In genomic region chr1:64118285-64119170, GRCm38 (mm10) we compare ENCODE assay signal across 8 mouse cellular contexts. TPM values are rescaled to one million over a fixed set of nuclear protein-coding genes. Genes with fewer than 3 reads are reported as not detected.
DNase-seq lines count a peak whose midpoint lies in the region; ATAC-seq and TF ChIP-seq lines count a peak whose summit lies in the region.

No protein-coding gene starts in this region.

- H3ac ChIP-seq in C2C12 (ENCODE audit: control insufficient read depth, insufficient read length, low read depth): no peak overlapping the region

- DNase-seq in adrenal gland, postnatal 14 days: peak; percentile 9
- no peak for DNase-seq in adrenal gland, adult 8-10 months
- DNase-seq in yolk sac, embryonic 10.5 days (ENCODE audit: low spot score): peak; percentile 58
- DNase-seq in right cerebral cortex, adult 18-20 months: no peak

- 23% methylated on average over 6 of the region's 6 CpGs for WGBS in forebrain, embryonic 16.5 days
- 28% methylated on average over 6 of the region's 6 CpGs for WGBS in intestine, embryonic 16.5 days
- 28% methylated on average over 6 of the region's 6 CpGs for WGBS in lung, embryonic 15.5 days

- H3K4me2 ChIP-seq in forebrain, embryonic 16.5 days (ENCODE audit: low read length): peak overlapping the region; percentile 67
- H3K4me2 ChIP-seq in intestine, embryonic 16.5 days (ENCODE audit: low read depth, low read length): peak overlapping the region; percentile 77
- H3K4me2 ChIP-seq in lung, embryonic 15.5 days: peak overlapping the region; percentile 68

- H3K4me3 ChIP-seq in C2C12 (ENCODE audit: insufficient read depth, poor library complexity, severe bottlenecking): peak overlapping the region; percentile 63
- peak overlapping the region; percentile 90 for H3K4me3 ChIP-seq in forebrain, embryonic 16.5 days (replicated peaks; ENCODE audit: low read length)
- H3K4me3 ChIP-seq in intestine, embryonic 16.5 days (ENCODE audit: low read length): peak overlapping the region; percentile 83
- H3K4me3 ChIP-seq in lung, embryonic 15.5 days: peak overlapping the region; percentile 85

- H3K9me3 ChIP-seq in forebrain, embryonic 16.5 days (ENCODE audit: control insufficient read depth, low read length): no peaks in the 10 kb centered on the region
- no peaks in the 10 kb centered on the region for H3K9me3 ChIP-seq in intestine, embryonic 16.5 days (ENCODE audit: control insufficient read depth, low read length)
- H3K9me3 ChIP-seq in lung, embryonic 15.5 days: no peaks in the 10 kb centered on the region

- no peaks in the 10 kb centered on the region for H3K27me3 ChIP-seq in C2C12 (ENCODE audit: control insufficient read depth, insufficient read depth, insufficient read length)
- H3K27me3 ChIP-seq in forebrain, embryonic 16.5 days (replicated peaks; ENCODE audit: control insufficient read depth, insufficient read depth, low read length): no peaks in the 10 kb centered on the region
- no peaks in the 10 kb centered on the region for H3K27me3 ChIP-seq in intestine, embryonic 16.5 days (replicated peaks; ENCODE audit: control insufficient read depth, insufficient read depth, low read length)
- no peaks in the 10 kb centered on the region for H3K27me3 ChIP-seq in lung, embryonic 15.5 days

- H3K4me1 ChIP-seq in forebrain, embryonic 16.5 days (replicated peaks; ENCODE audit: control insufficient read depth, insufficient read depth, low read length): peaks cover 41% of the 10 kb centered on the region
- peaks cover 22% of the 10 kb centered on the region for H3K4me1 ChIP-seq in intestine, embryonic 16.5 days (ENCODE audit: control insufficient read depth, insufficient read depth, low read length)
- peaks cover 36% of the 10 kb centered on the region for H3K4me1 ChIP-seq in lung, embryonic 15.5 days

- H3K79me2 ChIP-seq in C2C12 (ENCODE audit: control insufficient read depth, insufficient read depth): peaks cover 77% of the 10 kb centered on the region

- no peaks in the 10 kb centered on the region for H3K36me3 ChIP-seq in C2C12 (ENCODE audit: control insufficient read depth, insufficient read depth)
- H3K36me3 ChIP-seq in forebrain, embryonic 16.5 days (ENCODE audit: control insufficient read depth, insufficient read depth): no peaks in the 10 kb centered on the region
- H3K36me3 ChIP-seq in intestine, embryonic 16.5 days (ENCODE audit: control insufficient read depth, insufficient read depth, low read length): no peaks in the 10 kb centered on the region
- no peaks in the 10 kb centered on the region for H3K36me3 ChIP-seq in lung, embryonic 15.5 days

- peak overlapping the region; percentile 92 for H3K9ac ChIP-seq in forebrain, embryonic 16.5 days (replicated peaks; ENCODE audit: low read depth, low read length)
- H3K9ac ChIP-seq in intestine, embryonic 16.5 days (ENCODE audit: low read depth, low read length): peak overlapping the region; percentile 100
- H3K9ac ChIP-seq in lung, embryonic 15.5 days: peak overlapping the region; percentile 17; the same call in 1 of the 2 replicates

- no peak for ATAC-seq in forebrain, embryonic 16.5 days
- no peak for ATAC-seq in intestine, embryonic 16.5 days
- no peak for ATAC-seq in lung, embryonic 15.5 days (ENCODE audit: borderline replicate concordance, extremely low read depth, low FRiP score, low TSS enrichment)

- peaks cover 74% of the 10 kb centered on the region for H3K79me3 ChIP-seq in C2C12 (ENCODE audit: low read depth)

- TF ChIP-seq CTCF in C2C12 (IDR thresholded peaks at IDR 0.05; ENCODE audit: control insufficient read depth, insufficient read depth, insufficient read length): no peak

- peak overlapping the region; percentile 100 for H3K27ac ChIP-seq in forebrain, embryonic 16.5 days (ENCODE audit: low read length)
- H3K27ac ChIP-seq in intestine, embryonic 16.5 days (ENCODE audit: low read length): peak overlapping the region; percentile 92
- peak overlapping the region; percentile 100 for H3K27ac ChIP-seq in lung, embryonic 15.5 days

TF ChIP-seq in C2C12, 6 proteins besides CTCF, POLR2A, EP300 and RAD21:
- TF ChIP-seq CEBPB (IDR thresholded peaks at IDR 0.05; ENCODE audit: low read depth) (no peak), USF1 (IDR thresholded peaks at IDR 0.05; ENCODE audit: low read depth) (no peak), MAX (IDR thresholded peaks at IDR 0.05) (no peak), FOSL1 (IDR thresholded peaks at IDR 0.05; ENCODE audit: insufficient read depth, low read length, poor library complexity, severe bottlenecking) (no peak), MYOD1 (IDR thresholded peaks at IDR 0.05; ENCODE audit: control insufficient read depth, insufficient read length, low read depth) (no peak), MYOG (IDR thresholded peaks at IDR 0.05; ENCODE audit: control insufficient read depth, extremely low read depth, insufficient read length) (no peak)

RNA-seq across cellular contexts. Expression of gene Klf7, which starts 3.6 kb away (rescaled TPM):
- total RNA-seq in adrenal gland, postnatal 14 days (2021): 18.3 and 20.2 TPM in 2 replicates
- total RNA-seq in adrenal gland, adult 8-10 months (2022): 10 to 100 TPM; 15.1 to 32.1 (median 27.0) TPM
- 4.2 TPM for polyA plus RNA-seq in C2C12 (2012; fragmentation: generic; extraction: Trizol)
- polyA plus RNA-seq in forebrain, embryonic 16.5 days (2015; fragmentation: Nextera tagmentation; extraction: Ambion mirVana): 131 and 137 TPM in 2 replicates
- polyA plus RNA-seq in intestine, embryonic 16.5 days (2015; fragmentation: Nextera tagmentation; extraction: Ambion mirVana): 21.9 and 24.9 TPM in 2 replicates
- polyA plus RNA-seq in lung, embryonic 15.5 days (2015; fragmentation: Nextera tagmentation; extraction: Ambion mirVana): 23.8 and 23.9 TPM in 2 replicates

Comparison
In these comparisons a context has a peak if more than half of its experiments do, and no peak if none do; other contexts are left out.
1. DNase-seq: peak in adrenal gland, postnatal 14 days (single experiment) and yolk sac, embryonic 10.5 days (single experiment); none in adrenal gland, adult 8-10 months (single experiment) and right cerebral cortex, adult 18-20 months (single experiment).
2. H3K9ac ChIP-seq: peak in every context shown above with its lines; median percentile 100 in intestine, embryonic 16.5 days; 92 in forebrain, embryonic 16.5 days; 17 in lung, embryonic 15.5 days.
3. Peak in every context shown above with its lines, with median percentiles within 50 percentile points of each other: H3K4me3 ChIP-seq, H3K27ac ChIP-seq and H3K4me2 ChIP-seq.